Mouse (Mus musculus): ENCODE results near the gene Dact3. TPM values are rescaled to one million over a fixed set of nuclear protein-coding genes. Genes with fewer than 3 reads are reported as not detected.
A peak's percentile ranks its signal among the peaks of the same experiment; 100 is the strongest.

Dact3 gene
- total RNA-seq, 2 experiments from 2014 or later = 188 to 196 TPM

DNA sequence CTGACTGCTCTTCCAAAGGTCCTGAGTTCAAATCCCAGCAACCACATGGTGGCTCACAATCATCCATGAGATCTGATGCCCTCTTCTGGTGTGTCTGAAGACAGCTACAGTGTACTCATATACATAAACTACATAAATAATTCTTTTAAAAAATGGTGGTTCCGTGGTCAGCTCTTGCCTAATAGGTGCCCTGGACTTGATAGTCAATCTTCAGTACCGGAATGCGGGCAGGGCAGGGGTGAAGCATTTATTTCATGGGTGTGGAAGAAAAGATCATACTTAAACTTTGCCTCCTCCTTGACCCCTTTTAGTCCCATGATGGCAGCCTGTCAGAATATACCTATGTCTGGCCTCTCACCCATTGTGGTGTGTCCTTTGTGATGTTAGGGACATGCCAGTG, 36.8 kb downstream of the Dact3 start:
- H3K4me3 ChIP-seq = no peak overlapping the region
- no peak for DNase-seq (ENCODE audit: extremely low spot score in 1 of 2, low spot score in 2 of 2)
- no peak for TF ChIP-seq CTCF (IDR thresholded peaks at IDR 0.05)
- no peak overlapping the region for H3K27ac ChIP-seq
- intact Hi-C loops (cut with DNase I) = loop anchor here (5.0 kb wide), 1 partner anchor 165 kb away; no protein-coding TSS in a partner anchor

DNA sequence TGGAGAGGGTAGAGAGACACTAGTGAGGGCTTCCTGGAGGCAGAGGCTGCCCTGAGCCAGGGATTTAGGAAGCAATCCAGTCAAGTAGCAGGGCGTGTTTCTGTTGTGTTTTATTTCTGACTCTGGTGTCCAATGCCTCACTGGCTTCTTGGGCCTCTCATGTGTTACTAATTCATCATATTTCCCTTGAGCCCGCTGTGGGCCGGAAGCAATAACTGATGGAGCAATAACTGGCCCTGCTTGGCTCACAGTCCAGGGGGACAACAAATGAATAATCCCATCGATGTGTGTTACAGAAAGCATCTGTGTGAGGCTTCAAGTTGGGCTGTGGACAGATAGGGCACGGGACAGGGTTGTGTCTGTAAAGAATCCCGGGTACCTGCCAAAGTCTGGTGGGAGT, 37.2 kb downstream of the Dact3 start:
- intact Hi-C loops (cut with DNase I) = loop anchor here (5.0 kb wide), 1 partner anchor 165 kb away; no protein-coding TSS in a partner anchor

DNA sequence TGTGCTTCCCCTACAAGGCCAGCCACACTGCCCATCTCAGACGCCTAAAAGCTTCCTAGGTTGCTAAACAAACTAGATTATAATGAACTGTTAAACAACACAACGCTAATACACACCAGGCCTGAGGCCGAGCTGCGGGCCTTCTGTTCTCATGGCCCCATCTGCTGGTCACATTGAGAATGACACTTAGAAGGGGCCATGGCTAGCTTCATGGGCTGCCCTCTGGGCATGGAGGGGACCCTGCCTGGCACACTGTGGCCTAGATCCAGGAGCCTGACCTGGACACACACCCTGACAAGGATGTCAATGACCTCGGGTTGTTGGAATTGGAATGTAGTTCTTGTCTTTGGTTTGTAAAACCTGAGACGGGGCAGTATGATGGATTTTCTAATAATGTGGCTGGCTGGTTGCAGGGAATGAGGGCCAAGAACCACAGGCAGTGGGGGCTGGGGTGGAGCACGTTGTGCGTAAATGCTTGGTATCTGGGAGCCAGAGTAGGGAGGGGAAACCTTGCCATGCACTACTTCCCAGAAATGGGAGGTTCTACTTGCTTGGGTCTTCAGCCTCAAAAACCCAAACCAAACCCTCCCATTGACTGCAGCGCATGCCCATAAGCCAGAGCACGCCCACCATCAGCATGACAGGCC, 38.8 kb downstream of the Dact3 start:
- DNase-seq (ENCODE audit: extremely low spot score in 1 of 2, low spot score in 2 of 2) = peak; percentile 73 to 79
- intact Hi-C loops (cut with DNase I) = loop anchor here (1.0 to 5.0 kb wide), 2 partner anchors 19 to 167 kb away; no protein-coding TSS in a partner anchor
- Histone ChIP-seq H3K27ac (no peak overlapping the region), H3K4me3 (no peak overlapping the region)
- TF ChIP-seq CTCF (IDR thresholded peaks at IDR 0.05) = peak; percentile 92

More for the DNA sequence above, 37.2 kb downstream of the Dact3 start:
- no peak for DNase-seq (ENCODE audit: extremely low spot score in 1 of 2, low spot score in 2 of 2)
- H3K27ac ChIP-seq = no peak overlapping the region
- H3K4me3 ChIP-seq = no peak overlapping the region
- TF ChIP-seq CTCF (IDR thresholded peaks at IDR 0.05) = no peak

DNA sequence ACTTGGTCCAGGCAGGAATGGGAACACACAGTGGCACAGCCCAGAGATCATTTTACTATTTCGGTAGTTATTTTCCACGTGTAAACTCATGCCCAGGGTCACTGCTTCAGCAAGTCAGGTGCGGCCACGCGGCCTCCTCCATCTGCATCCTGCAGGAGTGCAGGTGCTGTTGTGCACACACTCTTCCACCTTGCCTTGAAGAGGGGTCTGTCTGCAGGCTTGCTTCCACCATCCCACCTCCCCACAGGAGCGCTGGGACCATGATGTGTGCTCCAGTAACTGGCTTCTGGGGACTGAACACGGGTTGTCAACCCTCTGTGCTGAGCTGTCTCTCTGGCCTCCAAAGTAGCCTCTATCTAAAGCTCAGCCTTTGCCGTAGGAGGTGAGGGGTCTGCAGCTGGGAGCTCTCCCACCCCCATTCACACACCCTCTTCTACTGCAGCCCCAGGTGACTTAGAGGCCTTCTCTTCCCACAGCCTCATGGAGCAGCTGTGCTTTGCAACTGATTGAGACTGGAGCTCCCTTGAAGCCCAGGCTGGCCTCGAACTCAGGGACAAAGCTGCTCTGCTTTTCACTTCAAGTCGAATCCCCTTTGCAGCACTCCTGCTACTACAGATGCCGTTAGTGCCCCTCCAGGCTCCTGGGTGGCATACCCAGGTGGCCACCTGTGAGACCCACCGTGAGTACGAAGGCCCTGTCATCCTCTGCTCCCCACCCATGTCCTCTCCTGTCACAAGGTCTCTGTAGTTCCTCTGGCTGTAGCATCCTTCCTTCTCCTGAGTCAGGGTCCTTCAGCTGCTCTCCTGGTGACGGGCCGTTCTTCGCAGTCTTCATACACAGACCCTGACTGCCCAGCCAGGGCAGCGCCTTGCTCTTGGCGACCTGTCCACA, 39.6 kb downstream of the Dact3 start:
- Histone ChIP-seq H3K4me3 (no peak overlapping the region), H3K27ac (no peak overlapping the region)
- intact Hi-C loops (cut with DNase I) = loop anchor here (5.0 kb wide), 1 partner anchor 167 kb away; no protein-coding TSS in a partner anchor
- no peak for TF ChIP-seq CTCF (IDR thresholded peaks at IDR 0.05)
- no peak for DNase-seq (ENCODE audit: extremely low spot score in 1 of 2, low spot score in 2 of 2)

DNA sequence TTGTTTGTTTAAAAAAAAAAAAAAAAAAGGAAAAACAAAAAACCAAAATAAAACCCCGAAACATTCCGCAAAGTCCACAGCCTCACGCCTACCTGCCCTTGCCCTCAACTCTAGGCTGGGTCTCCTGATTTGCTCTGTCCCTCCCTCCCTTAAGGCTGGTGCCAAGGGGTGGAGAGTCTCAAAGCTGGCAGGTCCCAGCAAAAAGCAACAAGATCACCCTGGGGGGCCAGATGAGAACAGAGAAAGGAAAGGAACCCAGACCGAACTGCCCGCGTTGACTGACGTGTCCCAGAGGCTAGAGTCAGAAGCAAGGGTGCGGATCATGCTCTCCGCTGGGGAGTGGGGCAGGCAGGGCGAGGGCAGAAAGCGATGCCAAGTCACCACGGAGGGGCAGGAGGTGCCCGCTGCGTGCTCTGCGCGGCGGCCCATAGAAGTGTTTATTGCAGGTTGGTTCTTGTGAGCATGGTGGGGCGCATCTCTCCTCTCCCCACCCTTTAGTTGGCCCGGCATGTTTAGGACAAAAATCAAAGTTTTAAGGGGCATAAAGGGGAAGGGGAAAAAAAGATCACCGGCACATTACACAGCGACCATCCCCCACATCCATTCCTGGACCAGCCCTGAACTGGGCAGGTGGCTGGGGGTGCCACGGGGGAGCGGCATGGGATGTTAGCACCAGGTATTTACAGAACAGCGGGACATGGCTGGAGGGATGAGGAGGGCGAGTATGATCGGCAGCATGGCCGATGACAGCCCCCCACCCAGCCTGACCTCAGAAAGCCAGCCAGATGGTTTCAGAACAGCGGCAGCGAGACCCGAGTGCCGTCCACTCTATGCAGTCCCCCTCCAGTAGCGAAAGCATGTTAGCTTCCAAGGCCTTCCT, 40.6 kb downstream of the Dact3 start:
- no peak overlapping the region for H3K27ac ChIP-seq
- no peak for DNase-seq (ENCODE audit: extremely low spot score in 1 of 2, low spot score in 2 of 2)
- no peak for TF ChIP-seq CTCF (IDR thresholded peaks at IDR 0.05)
- intact Hi-C loops (cut with DNase I) = no loop called here
- no peak overlapping the region for H3K4me3 ChIP-seq

DNA sequence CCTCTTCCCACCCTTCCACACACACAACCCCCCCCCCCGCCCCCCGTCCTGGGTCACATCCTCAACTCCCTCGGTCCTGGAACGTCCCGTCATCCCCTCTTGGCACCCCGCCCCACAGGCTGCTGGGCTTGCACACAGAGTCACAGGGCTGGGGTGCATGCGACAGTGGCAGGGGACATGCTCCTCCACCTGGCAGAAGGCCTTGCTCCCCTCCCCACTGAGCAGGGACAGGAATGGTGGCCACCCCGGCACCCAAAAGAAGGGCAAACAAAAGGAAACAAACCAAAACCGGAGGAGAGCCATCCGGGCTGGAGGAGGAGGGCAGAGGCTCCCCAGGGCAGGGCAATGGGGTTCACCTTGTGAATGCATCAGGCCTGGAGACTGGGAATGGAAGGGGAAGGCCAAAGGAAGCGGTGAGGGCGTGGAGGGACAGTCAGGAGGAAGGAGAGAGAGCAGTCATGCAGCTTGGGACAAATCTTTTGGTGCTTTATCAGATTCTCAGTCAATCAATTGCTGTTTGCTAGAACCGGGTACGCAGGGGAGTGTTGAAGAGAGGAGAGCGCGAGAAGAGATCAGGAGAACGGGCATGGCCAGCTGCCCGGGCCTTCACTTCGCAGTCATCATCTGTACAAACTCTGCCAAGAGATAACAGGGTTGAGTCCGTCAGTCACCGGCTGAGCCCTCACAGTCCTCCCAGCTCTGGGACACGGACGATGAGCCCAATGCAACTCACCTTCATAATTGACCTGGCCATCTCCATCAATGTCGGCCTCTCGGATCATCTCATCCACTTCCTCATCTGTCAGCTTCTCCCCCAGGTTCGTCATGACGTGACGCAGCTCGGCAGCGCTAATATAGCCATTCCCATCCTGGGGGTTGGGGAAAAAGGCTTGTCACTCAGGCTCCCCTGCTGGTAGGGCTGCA, 41.5 kb downstream of the Dact3 start:
- intact Hi-C loops (cut with DNase I) = no loop called here
- DNase-seq (ENCODE audit: extremely low spot score in 1 of 2, low spot score in 2 of 2) = no peak
- Histone ChIP-seq H3K27ac (peak overlapping the region; percentile 69; the same call in 1 of the 2 replicates), H3K4me3 (no peak overlapping the region)
- TF ChIP-seq CTCF (IDR thresholded peaks at IDR 0.05) = no peak; the same call in 1 of the 2 replicates

DNA sequence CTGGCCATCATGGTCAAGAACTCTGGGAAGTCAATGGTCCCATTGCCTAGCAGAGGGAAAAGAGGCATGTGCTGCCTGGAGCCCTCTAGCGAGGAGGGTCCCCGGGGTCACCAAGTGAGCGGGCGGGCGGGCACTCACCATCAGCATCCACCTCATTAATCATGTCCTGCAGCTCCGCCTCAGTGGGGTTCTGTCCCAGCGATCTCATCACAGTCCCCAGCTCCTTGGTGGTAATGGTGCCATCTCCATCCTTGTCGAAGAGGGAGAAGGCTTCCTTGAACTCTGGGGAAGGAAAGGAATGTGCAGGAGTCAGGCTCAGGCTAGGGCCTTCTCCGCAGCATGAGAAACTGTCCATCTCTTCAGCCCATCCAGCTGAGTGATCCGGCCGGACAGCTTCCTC, 42.3 kb downstream of the Dact3 start:
- intact Hi-C loops (cut with DNase I) = no loop called here
- H3K27ac ChIP-seq = peak overlapping the region; percentile 69
- no peak for TF ChIP-seq CTCF (IDR thresholded peaks at IDR 0.05)
- H3K4me3 ChIP-seq = no peak overlapping the region
- DNase-seq (ENCODE audit: extremely low spot score in 1 of 2, low spot score in 2 of 2) = no peak

DNA sequence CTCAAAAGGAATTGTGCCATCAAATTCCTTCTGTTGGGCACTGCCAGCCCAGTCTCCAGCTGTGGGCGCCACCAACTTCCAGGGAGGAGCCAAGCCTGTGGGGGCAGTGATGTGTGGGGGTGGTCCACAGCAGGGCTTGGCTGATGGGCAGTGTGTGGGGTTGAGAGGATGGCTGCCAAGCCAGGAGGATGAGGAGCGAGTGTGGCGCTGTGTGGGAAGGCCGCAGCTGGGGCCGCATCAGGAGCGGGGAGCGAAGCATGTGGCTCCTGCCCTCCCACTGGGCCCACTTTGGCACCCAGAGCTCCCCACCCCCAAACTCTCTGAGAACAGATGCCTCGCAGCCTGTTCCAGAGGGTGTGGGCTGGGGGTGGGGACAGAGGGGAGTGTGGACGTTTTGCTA, 42.9 kb downstream of the Dact3 start:
- no peak; the same call in 1 of the 2 replicates for TF ChIP-seq CTCF (IDR thresholded peaks at IDR 0.05)
- Histone ChIP-seq H3K27ac (peak overlapping the region; percentile 69), H3K4me3 (no peak overlapping the region)
- intact Hi-C loops (cut with DNase I) = no loop called here
- DNase-seq (ENCODE audit: extremely low spot score in 1 of 2, low spot score in 2 of 2) = peak; percentile 68 to 79

DNA sequence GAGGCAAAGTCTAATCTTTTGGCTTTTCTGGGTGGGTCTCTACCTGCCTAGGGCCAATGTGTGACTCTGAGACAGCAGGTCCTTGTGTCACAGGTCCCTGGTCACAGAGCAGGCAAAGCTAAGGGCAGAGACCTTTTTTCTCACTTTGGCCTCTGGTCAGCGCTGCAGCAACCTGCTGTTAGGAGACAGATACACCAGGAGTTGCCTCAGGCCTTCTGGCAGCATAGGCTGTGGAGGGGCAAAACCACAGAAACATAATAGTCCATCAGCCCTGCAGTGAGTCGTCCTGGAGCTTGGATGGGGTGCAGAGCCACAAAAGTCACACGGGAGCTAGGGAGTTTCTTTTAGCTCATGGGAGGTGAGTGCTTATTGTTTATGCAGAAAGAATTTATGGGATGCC, 43.6 kb downstream of the Dact3 start:
- Histone ChIP-seq H3K27ac (peak overlapping the region; percentile 69), H3K4me3 (no peak overlapping the region)
- no peak for TF ChIP-seq CTCF (IDR thresholded peaks at IDR 0.05)
- intact Hi-C loops (cut with DNase I) = no loop called here
- DNase-seq (ENCODE audit: extremely low spot score in 1 of 2, low spot score in 2 of 2) = no peak

DNA sequence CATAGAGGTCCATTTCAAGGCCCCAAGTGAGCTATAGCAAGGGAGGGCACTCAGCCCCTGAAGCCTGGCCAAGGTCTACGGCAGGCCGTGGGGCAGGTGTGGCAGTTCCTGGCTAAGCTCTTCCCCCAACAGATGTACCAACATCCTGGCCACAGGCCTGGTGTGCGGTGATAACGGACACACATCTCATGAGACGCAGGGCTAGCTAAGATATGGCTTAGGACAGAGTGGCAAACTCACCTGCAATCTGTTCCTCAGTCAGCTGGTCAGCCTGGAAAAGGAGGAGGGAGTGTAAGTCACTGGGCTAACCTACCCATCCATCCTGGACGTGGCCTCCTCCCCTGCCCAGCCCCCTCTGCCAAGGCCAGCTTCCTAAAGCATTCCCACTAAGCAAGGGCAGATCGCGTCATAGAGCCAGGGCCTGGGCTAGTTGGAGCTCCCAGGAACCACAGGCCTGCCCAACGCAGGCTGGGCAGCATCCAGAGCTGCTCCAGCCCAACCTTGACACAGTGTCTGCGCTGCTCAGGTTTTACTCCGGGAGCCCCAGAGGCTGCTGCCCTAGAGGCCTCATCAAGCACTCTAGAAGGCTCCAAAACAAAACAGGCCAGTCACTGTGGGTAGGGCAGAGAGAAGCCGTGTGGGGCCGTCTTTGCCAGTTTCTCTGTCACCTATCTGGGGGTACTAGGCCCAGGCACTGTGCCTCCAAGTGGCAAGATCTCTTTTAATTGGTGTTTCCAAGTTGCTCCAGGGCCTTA, 44.5 kb downstream of the Dact3 start:
- intact Hi-C loops (cut with DNase I) = loop anchor here (5.0 to 10.0 kb wide), 2 partner anchors 102 to 975 kb away; partner anchors contain the start of genes Fkrp, Nop53 and Strn4
- no peak for TF ChIP-seq CTCF (IDR thresholded peaks at IDR 0.05)
- peak overlapping the region; percentile 97 for H3K4me3 ChIP-seq
- H3K27ac ChIP-seq = peak overlapping the region; percentile 74
- no peak for DNase-seq (ENCODE audit: extremely low spot score in 1 of 2, low spot score in 2 of 2)

Measured in left cerebral cortex, adult 2 months (tissue).